8 mouse cellular contexts compared by ENCODE assay signal in the genomic region with DNA sequence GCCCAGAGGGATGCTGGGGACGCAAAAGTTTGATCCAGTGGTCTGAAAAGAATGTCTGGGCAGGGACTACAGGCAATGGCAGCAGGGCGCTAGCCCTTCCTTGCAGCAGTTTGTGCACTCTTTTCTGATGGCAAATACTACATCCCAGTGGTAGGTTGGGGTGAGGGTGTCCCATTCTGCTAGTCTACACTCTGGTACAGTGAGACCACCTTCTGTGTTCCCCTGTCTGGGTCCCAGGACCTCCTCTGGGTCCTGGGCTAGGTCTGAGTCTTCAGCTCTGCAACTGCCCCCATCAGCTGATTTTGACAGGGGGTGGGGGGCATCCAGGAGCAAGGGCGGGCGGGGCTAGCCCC. TPM values are rescaled to one million over a fixed set of nuclear protein-coding genes. Genes with fewer than 3 reads are reported as not detected.
DNase-seq lines count a peak whose midpoint lies in the region; ATAC-seq and TF ChIP-seq lines count a peak whose summit lies in the region.

No protein-coding gene starts in this region.

- 29% methylated on average over 4 of the region's 4 CpGs for WGBS in lung, embryonic 16.5 days
- WGBS in limb, embryonic 11.5 days, result 22% methylated on average over 4 of the region's 4 CpGs
- WGBS in olfactory bulb, adult 2 months, result 26% methylated on average over 4 of the region's 4 CpGs

- peaks cover 2% of the 10 kb centered on the region for H3K27me3 ChIP-seq in lung, embryonic 16.5 days (ENCODE audit: control insufficient read depth, insufficient read depth, low read depth, low read length)
- H3K27me3 ChIP-seq in limb, embryonic 11.5 days (ENCODE audit: control insufficient read depth, insufficient read depth, low read length), result 0 out of 2 replicates have a peak, but pooled peaks cover 2% of the 10 kb centered on the region

- ATAC-seq in lung, embryonic 16.5 days (ENCODE audit: low read depth), result peak; percentile 61
- ATAC-seq in limb, embryonic 11.5 days (ENCODE audit: insufficient number of reproducible peaks, low FRiP score, low TSS enrichment, low read depth), result no peak; the same call in 1 of the 2 replicates

- DNase-seq in cerebellum, postnatal 36 days, result peak; percentile 2 to 20
- no peak for DNase-seq in cerebellum, adult 9-11 months
- no peak for DNase-seq in lung, postnatal 10 days
- peak; percentile 21 for DNase-seq in limb, embryonic 11.5 days (ENCODE audit: low spot score)
- DNase-seq in adrenal gland, adult 8-10 months, result no peak
- no peak for DNase-seq in thymus, postnatal 0 days (ENCODE audit: low spot score)

- no peak overlapping the region for H3K27ac ChIP-seq in lung, embryonic 16.5 days (ENCODE audit: low read length)
- no peak overlapping the region for H3K27ac ChIP-seq in limb, embryonic 11.5 days (replicated peaks; ENCODE audit: low read depth, low read length)
- H3K27ac ChIP-seq in olfactory bulb, adult 2 months (ENCODE audit: insufficient read depth, low read depth, low read length), result no peak overlapping the region

- no peak for TF ChIP-seq CTCF in olfactory bulb, adult 2 months (IDR thresholded peaks at IDR 0.05; ENCODE audit: insufficient read depth, low read depth, low read length)

- H3K9me3 ChIP-seq in lung, embryonic 16.5 days (ENCODE audit: control insufficient read depth, low read length), result no peaks in the 10 kb centered on the region
- no peaks in the 10 kb centered on the region for H3K9me3 ChIP-seq in limb, embryonic 11.5 days (ENCODE audit: control insufficient read depth, low read length)

- peak overlapping the region; percentile 65 for H3K4me2 ChIP-seq in lung, embryonic 16.5 days (ENCODE audit: low read depth, low read length)
- H3K4me2 ChIP-seq in limb, embryonic 11.5 days (ENCODE audit: low read depth, severe bottlenecking), result peak overlapping the region; percentile 51

- H3K4me1 ChIP-seq in lung, embryonic 16.5 days (replicated peaks; ENCODE audit: control insufficient read depth, insufficient read depth, low read length), result no peaks in the 10 kb centered on the region
- H3K4me1 ChIP-seq in limb, embryonic 11.5 days (ENCODE audit: control insufficient read depth, insufficient read depth, low read length), result no peaks in the 10 kb centered on the region
- peaks cover 13% of the 10 kb centered on the region for H3K4me1 ChIP-seq in olfactory bulb, adult 2 months (ENCODE audit: control insufficient read depth, insufficient read depth, low read length)

- no peak overlapping the region for H3K9ac ChIP-seq in lung, embryonic 16.5 days (ENCODE audit: low read length)
- H3K9ac ChIP-seq in limb, embryonic 11.5 days (ENCODE audit: low read length), result no peak overlapping the region; the same call in 1 of the 2 replicates

- peak overlapping the region; percentile 61 for H3K4me3 ChIP-seq in lung, embryonic 16.5 days (ENCODE audit: low read length)
- peak overlapping the region; percentile 57 for H3K4me3 ChIP-seq in limb, embryonic 11.5 days (ENCODE audit: low read depth, low read length)
- peak overlapping the region; percentile 60 for H3K4me3 ChIP-seq in olfactory bulb, adult 2 months (ENCODE audit: insufficient read depth, low read depth, low read length)

- TF ChIP-seq POLR2A in olfactory bulb, adult 2 months (IDR thresholded peaks at IDR 0.05; ENCODE audit: insufficient read depth, low read depth, low read length), result no peak

- no peaks in the 10 kb centered on the region for H3K36me3 ChIP-seq in lung, embryonic 16.5 days (ENCODE audit: control insufficient read depth, insufficient read depth, low read length)
- H3K36me3 ChIP-seq in limb, embryonic 11.5 days (ENCODE audit: control insufficient read depth, insufficient read depth, low read length), result no peaks in the 10 kb centered on the region

RNA-seq across cellular contexts. Expression of a gene that starts 0.2 kb away (rescaled TPM):
- 1.9 and 2.0 TPM in 2 replicates for polyA plus RNA-seq in lung, embryonic 16.5 days (2015; fragmentation: Nextera tagmentation; extraction: Ambion mirVana)
- 30.0 and 32.3 TPM in 2 replicates for polyA plus RNA-seq in limb, embryonic 11.5 days (2014; fragmentation: Nextera tagmentation; extraction: Ambion mirVana)
- not detected in 2 replicates for polyA plus RNA-seq in olfactory bulb, adult 2 months (2012; ENCODE audit: insufficient read depth, insufficient read length, low replicate concordance, missing spikeins)
- 1 to 10 TPM; 1.8 to 2.4 (median 2.1) TPM for total RNA-seq in adrenal gland, adult 8-10 months (2022)
- 0.06 TPM in 1 of 2 replicates, not detected in the other for polyA plus RNA-seq in thymus, postnatal 0 days (2015; fragmentation: Nextera tagmentation; extraction: Ambion mirVana)

Comparison
In these comparisons a context has a peak if more than half of its experiments do, and no peak if none do; other contexts are left out.
1. DNase-seq: peak in cerebellum, postnatal 36 days (2 of 2) and limb, embryonic 11.5 days (single experiment); none in cerebellum, adult 9-11 months (single experiment), lung, postnatal 10 days (single experiment), adrenal gland, adult 8-10 months (single experiment) and thymus, postnatal 0 days (single experiment).
2. RNA of a gene that starts 0.2 kb away (polyA plus RNA-seq): 30.0 to 32.3 TPM in limb, embryonic 11.5 days; 1.9 to 2.0 TPM in lung, embryonic 16.5 days, 0.06 TPM in thymus, postnatal 0 days and not detected in olfactory bulb, adult 2 months; every median in the first group is over 10 times any median in the second.
3. Peak in every context shown above with its lines, with median percentiles within 50 percentile points of each other: H3K4me3 ChIP-seq.